Mouse (Mus musculus) layer of hippocampus, postnatal 14 days (tissue): ENCODE results near the gene Aif1. TPM values are rescaled to one million over a fixed set of nuclear protein-coding genes. Genes with fewer than 3 reads are reported as not detected.

Experiments used
- DNase-seq, 2 experiments: peaks; one replicate each; pipeline ENCODE4 v3.0.0; 2021 to 2022; ENCODE audit warnings: low spot score in 2 of 2, mixed read lengths in 1 of 2
- long read RNA-seq, 2 experiments: library from polyadenylated mRNA; stranded (forward); transcript quantifications; one replicate each; pipeline ENCODE4 v2.0.0; 2021
- total RNA-seq, 2 experiments: library from RNA; stranded (reverse); gene quantifications; 2 replicates each; pipeline ENCODE4 v1.2.3; 2021

Gene Aif1
- total RNA-seq = 10 to 100 TPM in 1 of 2 experiments, 1 to 10 TPM in 1; 9.9 to 10.4 TPM
- long read RNA-seq, experiment 1, partial matches to known transcripts = 0 of 4 reads
- long read RNA-seq, experiment 1, other reads (novel, unspliced or antisense) = 1 of 4 reads
- long read RNA-seq, experiment 2, transcript Aif1-203 (6 exons, 842 nt) = major isoform, 9 of 12 reads
- long read RNA-seq, experiment 2, partial matches to known transcripts = 1 of 12 reads
- long read RNA-seq, experiment 2, other reads (novel, unspliced or antisense) = 2 of 12 reads

DNA sequence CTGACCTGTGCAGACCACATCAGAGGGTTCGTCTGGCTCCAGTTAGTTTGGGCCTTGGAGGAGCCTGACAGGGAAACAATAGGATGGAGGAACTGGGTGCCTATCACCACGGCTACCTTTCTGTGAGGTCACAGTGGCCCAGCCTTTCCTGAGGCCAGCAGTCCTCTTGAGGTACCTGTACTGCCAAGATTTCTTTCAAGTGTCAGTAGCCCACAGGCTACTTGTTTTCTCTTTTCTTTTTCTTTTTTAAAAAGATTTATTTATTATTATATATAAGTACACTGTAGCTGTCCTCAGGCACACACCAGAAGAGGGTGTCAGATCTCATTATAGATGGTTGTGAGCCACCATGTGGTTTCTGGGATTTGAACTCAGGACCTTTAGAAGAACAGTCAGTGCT lies at the start of gene Aif1:
Gene Aif1, minus strand, starts transcription at position 101 of the 400 bp plus-strand sequence.
- DNase-seq = no peak

DNA sequence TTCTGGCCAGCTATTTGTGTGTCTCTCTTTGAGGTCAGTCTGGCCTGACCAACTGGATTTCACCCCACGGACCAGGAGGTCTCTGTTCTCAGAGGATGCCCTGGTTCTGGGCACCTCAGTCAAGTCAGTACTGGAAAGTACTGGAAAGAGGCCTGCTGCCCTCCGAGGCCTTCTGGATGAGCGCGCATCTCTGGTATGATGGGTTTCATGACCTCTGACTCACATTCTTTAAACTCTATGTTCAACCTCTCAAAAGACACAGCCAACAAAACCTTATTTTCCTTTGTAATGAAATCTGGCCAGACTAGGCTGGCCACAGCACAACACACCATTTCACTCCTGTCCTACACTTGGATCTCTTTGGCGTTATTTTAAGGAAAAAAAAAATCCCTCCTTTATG lies 49.6 kb upstream of the Aif1 start:
- DNase-seq = no peak

DNA sequence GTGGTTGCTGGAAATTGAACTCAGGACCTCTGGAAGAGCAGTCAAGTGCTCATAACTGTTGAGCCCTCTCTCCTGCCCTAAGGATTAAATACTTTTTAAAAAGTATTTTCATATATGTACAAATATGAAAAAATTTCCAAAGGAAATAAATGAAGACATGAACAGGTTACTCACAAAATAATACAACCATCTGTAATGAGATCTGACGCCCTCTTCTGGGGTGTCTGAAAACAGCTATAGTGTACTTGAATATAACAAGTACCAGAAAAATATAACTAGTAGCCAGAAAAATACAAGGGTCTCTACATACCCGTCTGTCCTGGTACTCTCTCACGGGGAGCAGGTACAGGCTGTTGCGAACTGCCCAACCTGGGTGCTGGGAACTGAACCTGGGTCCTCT lies 48.8 kb upstream of the Aif1 start:
- no peak for DNase-seq

DNA sequence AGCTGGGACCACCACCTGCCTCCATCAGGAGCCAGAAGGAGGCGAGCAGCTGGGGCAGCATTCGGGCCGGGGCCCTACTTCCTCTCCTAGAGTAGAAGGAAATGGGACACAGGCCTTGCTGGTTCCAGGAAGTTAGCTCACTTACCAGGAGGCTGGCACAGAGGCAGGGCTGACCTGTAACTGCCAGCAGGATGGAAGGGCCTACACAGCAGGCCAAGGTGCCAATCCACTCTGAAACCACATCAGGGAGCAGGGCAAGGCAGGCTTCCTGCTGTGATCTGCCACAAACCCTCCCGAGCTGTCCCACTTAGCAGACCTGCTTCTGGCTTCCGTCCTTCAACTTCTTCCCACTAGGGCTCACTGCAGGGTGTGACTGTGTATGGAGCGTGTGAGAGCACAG lies 46.4 kb upstream of the Aif1 start:
- no peak for DNase-seq

DNA sequence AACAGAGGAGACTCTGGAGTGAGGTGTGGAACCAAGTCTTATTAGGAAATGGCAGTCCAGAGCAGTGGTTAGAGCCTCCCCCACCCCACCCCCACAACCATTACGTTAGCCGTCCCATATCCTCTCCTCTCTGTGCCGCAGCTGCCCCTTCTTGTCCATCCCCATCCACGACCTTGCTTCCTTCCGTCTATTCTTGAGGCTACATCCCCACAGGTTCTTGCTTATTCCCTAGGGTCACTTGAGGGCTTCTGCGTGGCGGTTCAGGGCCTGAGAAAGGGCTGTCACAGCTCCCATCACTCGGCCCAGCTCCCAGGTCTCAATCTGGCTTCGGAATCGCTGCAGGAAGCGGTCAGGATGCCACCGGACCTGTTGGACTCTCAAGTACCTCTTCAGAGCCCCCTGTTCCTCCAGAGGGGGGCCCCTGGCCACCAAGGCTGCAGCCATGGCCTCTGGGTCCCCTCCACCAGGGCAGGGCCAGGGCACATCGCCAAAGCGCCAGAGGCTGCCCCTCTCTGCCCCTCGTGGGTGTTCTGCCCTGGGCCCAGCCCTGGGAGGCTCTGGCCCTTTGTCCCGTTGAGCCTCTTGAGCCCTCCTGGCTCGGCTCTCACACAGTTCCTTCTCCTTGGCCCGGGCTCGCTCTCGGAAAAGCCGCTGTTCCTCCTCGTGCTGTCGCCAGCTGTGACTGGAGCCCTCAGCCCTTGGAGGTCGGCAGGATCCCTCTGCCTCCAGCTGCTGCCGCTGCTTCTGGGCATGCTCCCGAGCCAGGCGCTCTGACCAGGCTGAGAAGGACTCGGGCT lies 44.5 kb upstream of the Aif1 start, which contains the start of gene Gm16181:
Gene Gm16181, plus strand, starts transcription at position 679 of the 797 bp plus-strand sequence.
- no peak for DNase-seq

DNA sequence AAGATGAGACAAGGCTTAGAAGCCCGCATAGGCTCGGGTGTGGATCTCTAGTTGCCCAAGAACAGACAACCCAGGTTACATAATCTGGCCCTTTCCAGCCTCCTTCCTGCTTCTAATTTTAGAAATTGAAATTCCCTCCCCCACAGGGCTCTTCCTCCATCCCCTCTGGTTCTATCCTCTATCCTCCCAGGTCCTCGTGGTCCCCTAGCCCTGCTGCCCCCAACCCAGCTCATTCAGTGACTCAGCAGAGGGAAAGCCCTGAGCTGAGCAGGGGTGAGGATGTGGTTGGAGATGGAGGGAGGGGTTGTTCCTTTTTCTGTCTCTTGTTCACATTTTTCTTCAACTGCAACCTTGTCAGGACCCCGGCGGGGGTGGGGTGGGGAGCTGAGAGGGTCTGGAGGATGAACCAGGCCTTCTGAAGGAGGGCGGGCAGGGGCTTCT lies 43.8 kb upstream of the Aif1 start:
- DNase-seq = no peak

DNA sequence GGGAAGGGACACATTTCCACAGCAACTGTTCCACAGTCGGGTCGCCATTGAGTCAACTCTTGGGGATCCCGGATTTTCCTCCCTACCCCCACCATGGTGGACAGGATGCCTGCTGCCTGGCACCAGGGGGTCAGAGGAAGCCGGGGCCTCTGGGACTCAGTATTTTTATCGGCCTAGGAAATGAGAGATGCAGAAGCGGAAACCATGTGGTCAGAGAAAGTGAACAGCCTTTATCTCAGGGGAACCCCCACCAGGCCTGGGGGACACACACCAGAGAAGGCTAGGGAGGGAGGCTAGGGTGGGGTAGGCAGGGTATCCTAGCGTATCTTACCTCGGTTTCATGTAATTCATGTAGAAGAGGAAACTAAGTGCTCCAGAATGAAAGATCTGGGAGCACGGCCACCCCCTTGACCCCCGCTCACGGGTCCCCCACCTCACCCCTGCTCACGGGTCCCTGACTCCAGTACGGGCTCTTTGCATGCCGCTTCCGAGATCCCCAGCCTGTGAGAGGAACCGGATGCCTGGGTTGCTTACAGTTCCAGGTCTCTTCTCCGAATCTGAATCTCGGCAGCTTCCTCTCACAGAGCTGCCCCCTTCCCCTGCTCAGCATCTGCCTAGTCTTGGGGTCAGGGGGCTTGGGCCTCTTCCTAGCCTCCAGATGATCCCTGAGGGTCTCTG lies 42.8 kb upstream of the Aif1 start:
- DNase-seq = no peak

DNA sequence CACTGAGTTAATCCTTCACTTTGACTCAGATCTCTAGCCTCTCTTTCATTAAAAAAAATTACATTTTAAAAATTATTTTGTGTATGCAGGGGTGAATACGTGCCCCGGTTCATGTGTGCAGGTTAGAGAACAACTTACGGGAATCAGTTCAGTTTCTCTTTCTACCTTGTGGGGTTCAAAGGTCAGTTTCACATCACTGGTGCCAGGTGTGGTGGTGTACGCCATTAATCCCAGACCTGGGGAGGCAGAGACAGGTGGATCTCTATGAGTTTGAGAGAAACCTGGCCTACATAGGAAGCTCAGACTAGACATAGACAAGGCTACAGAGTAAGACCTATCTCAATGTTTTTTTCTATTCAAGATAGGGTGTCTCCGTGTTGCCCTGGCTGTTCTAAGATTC lies 37.2 kb upstream of the Aif1 start:
- no peak for DNase-seq

DNA sequence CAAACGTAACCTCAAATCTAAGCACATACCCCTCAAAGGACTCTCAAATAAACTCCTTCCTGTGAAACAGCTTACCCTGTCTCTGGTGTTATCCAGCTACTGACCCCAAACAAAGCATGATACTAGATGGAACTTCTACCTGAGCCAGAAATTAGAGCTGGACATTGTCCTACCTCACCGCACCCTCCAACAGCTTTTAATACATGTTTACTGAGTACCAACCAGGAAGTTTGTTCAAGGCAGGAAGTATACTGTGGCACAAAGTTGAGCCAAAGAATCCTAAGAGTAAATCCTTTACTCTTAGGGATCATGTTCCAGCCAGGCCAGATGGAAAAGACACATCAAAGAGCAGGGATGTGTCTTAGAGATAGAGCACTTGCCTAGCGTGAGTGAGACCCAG lies 34.7 kb upstream of the Aif1 start:
- DNase-seq = no peak

DNA sequence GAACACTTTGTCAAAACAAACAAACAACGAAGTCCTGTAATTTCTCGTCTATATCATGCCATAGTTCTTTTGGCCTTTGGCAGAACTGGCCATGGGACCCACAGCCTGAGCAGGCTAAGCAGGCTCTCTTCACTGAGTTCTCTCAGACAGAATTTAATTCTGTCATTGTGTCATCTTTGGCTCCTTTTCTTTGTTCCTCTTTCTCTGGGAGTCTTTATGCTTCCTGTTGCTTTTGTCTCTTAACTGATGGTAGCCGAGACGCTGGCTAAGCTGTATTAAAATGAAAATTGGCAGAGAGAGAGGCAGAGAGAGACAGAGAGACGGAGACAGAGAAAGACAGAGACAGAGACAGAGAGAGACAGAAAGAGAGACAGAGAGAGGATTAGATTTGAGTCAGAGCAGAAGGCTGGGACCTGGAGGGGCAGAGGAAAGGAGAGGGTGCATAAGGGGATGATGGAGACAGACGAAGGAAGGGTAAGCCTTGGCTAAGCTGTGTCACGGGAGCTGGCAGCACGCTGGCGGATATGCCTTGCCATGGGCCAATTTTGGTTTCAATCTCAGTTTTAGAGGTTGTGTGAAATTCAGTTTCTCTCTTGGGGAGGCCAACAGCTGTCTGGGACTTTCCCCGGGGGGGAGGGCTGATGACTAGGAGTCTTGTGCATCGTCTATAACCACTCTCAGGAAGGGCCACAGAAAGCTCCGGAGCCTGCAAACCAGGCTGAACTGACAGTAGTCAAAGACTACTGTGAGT lies 34.1 kb upstream of the Aif1 start:
- DNase-seq = no peak

DNA sequence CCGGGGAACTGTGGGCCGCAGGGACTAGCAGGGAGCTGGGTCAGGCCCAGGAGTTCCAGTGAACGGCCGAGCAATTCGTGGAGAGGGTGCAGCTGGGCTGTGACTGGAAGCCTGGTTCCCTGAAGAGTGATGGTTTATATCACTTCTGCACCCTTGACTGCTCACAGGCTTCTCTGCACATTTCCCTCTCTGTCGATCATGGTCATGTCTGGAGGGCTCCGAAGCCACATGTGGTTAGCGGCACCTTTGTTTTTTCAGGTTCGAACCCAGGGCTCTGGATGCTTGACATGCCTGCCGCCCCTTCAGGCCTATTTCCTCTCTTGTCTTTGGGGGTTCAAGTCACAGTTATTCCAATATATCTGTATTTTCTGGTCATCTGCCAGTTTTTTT lies 29.5 kb upstream of the Aif1 start:
- no peak for DNase-seq

DNA sequence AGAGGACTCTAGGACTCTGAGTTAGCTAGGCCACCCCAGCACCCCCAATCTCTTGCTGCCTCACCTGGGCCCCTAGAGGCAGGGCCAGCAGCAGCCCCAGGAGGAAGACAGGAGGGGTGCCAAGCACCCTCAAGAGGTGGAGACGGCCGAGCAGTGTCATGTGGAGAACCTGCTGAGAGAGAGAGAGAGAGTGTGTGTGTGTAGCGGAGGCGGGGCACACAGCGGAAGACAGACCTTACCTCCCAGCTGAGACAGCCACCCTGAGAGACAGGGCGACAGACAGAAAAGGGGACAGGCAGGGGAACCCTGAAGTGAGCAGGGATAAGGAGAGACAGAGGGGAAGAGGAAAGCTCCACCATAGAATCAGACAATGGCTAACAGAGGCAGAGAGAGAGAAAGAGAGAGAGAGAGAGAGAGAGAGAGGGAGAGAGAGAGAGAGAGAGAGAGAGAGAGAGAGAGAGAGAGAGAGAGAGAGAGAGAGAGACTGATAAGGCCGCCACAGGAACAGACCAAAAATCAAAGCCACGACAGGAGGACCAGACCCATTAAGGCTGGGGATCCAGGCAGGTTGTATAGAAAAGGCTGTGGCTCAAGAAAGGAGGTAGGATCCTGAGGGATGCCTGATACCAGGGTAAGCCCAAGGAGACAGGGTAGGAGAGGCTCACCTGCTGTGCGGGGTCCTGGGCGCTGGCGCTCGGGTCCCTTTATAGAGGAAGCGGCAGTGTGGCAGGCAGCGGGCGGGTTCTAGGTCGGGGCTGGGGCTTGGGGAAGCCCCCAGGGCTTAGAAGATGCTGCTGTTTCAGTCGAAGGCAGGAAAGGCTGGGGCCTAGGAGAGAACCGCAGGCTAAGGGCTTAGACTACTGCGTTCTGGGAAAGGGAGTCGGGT lies 28.9 kb upstream of the Aif1 start, which contains the start of gene Lta:
Gene Lta, minus strand, starts transcription at position 858 of the 886 bp plus-strand sequence.
- DNase-seq = no peak

DNA sequence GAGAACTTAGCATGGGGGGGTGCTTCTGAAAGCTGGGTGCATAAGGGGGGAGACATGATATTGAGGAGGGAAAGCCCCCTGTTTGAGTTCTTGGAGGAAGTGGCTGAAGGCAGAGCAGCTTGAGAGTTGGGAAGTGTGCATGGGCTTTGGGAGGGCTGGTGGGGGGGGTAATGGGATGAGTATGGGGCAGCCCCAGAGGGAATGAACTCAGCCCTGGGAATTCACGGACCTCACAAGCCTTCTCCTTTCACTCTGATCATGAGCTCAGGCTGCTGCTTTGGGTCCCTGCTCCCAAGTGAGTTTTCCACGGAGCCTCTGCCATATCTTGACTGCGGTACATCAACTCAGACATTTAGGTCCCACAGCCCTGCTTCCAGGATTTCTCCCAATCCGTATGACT lies 26.6 kb upstream of the Aif1 start:
- DNase-seq = no peak

DNA sequence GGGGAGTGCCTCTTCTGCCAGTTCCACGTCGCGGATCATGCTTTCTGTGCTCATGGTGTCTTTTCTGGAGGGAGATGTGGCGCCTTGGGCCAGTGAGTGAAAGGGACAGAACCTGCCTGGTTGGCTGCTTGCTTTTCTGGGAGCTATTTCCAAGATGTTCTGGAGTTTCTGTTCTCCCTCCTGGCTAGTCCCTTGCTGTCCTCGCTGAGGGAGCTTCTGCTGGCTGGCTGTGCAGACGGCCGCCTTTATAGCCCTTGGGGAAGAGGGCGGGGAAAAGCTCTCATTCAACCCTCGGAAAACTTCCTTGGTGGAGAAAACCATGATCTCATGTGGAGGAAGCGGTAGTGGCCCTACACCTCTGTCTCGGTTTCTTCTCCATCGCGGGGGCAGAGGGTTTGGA lies 25.9 kb upstream of the Aif1 start, which contains the start of gene Tnf:
Gene Tnf, minus strand, starts transcription at position 221 of the 400 bp plus-strand sequence.
- no peak for DNase-seq

DNA sequence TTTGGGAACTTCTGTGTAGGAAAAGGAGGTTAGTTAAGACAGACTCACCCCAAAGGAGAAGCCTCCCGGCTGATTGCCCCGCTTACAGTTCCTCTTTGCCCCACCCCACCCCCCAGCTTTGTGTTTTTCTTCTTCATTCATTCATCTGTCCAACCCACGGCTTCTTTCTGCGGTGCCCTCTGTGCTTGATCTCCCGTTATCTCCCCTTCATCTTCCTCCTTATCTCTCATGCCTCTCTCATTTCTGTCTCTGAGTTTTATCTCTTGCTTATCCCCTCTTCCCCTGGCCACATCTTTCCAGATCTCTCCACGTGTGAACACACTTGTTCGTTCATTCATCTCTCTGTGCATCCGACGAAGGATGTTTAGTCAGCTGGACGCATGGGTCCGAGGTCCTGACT lies 25.3 kb upstream of the Aif1 start:
- DNase-seq = no peak

DNA sequence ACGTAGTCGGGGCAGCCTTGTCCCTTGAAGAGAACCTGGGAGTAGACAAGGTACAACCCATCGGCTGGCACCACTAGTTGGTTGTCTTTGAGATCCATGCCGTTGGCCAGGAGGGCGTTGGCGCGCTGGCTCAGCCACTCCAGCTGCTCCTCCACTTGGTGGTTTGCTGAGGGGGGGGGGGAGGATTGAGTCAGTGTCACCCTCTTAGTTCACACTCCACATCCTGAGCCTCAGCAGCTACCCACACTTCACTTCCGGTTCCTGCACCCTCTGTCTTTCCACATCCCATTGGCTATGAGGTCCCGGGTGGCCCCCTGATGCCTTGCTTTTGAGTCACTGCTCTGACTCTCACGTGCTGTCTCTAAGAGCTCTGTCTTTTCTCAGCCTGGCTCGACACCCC lies 24.5 kb upstream of the Aif1 start:
- no peak for DNase-seq

DNA sequence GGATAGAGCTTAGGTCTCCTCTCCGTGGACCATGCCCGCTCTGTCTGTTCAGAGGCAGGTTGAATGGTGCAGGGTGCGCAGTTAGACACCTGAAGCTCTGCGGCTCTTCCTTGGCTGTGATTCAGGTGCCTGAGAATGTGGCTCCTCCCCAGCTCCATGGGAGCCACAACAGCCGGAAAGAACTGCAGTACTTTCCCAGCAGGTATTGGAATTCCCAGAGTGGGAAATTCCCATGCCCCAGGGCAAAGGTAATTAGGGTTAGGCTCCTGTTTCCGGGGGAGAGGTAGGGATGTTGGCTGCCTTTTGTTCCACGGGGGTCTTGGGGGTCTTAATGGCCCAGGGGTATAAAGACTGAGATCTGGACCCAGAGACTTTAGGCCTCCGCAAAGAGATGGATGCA lies 23.1 kb upstream of the Aif1 start:
- DNase-seq = no peak

DNA sequence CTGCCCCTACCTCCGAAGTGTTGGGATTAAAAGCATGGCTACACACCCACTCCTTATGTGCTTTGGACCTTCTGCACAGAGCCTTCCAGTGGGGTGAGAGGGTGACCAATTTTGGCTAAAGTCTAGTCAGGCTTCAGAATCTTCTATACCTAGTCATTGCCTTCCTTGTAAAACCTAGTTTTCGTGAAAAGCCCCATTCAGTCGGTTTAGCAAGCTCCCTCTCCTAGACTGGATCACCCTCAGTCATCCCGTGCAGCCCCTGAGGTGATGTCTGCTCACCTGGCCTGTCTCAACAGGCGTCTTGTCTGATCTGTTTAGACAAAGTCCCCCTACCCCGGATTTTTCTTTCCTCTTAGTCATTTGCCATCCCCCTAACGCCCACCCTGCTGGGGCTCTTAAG lies 22.2 kb upstream of the Aif1 start:
- DNase-seq = no peak

DNA sequence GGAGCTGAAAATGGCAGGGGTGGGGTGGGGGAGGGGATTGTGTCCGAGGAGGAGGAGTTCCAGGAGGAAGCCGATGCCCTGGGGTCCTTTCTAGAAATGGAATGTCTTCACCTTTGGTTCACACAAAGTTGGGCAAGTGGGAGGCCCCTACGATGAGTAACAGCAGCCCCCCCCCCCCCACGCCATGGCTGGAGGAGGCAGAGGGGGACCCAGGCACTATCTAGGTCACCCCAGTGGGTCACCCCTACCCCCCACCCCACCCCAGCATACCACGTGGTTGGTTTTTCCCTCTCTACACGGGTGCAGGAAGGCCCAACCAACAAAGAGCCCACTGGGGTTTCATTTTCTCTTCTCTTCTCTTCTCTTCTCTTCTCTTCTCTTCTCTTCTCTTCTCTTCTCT lies 21.3 kb upstream of the Aif1 start:
- no peak for DNase-seq

DNA sequence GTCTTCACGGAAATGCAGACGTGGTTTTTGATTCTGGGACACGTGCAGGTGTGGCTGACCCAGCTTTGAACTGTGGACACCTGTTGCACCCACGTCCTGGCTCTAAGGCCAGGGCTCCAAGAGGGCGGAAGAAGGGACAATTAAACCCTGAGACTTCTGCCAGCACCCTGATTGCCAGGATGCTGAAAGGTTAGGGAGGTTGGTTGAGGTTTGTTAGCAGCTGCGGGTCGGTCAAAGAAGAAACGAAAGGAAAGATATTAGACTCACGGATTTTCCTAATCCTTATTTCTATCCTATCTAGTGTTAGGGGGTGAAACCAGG lies 20.4 kb upstream of the Aif1 start:
- no peak for DNase-seq
